Mouse (Mus musculus): Measurements from ENCODE around the gene Igf2bp2.

Igf2bp2 gene

DNA sequence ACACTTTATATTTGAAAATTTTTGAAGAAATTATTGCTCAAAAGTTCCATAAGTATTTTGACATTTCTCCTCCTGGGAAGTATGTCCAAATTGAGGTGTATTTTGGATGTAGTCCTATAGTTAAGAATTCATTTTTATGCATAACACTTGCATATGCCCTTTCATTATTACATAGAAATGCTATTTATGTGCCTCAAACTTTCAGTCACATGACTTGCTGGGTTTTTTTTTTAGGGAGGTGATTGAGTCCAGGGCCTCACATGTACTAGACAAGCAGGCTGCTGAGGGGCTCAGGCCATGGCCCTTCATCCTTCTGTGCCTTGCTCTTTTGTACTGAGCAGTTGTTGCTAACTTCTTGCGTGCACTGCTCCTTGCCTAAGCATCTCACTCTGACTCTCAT is 123.1 kb downstream of the Igf2bp2 start:
- no peak for DNase-seq (ENCODE audit: low read depth, low spot score)

- no peak for DNase-seq (ENCODE audit: low read depth, low spot score)
Measured at GRCm38 (mm10) chr16:22038554-22038953, 124.5 kb downstream of the Igf2bp2 start.

DNA sequence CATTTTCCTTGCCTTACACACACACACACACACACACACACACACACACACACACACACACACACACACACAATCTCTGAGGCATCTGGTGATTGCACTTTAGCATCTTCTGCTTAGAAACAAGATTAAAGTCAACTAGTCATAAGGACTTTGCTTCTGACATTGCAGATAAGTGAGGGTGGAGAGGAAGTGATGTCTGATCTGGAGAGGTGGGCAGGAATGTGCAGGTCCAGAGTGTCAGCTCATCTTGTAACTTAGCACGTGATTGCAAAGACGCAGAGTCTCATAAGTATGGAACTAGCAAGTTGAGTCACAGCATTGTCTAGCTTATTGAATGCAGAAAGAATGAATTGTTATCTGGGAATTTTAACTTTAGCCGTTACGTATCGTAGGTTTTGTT is 135.6 kb downstream of the Igf2bp2 start:
- DNase-seq (ENCODE audit: low read depth, low spot score), result no peak

DNA sequence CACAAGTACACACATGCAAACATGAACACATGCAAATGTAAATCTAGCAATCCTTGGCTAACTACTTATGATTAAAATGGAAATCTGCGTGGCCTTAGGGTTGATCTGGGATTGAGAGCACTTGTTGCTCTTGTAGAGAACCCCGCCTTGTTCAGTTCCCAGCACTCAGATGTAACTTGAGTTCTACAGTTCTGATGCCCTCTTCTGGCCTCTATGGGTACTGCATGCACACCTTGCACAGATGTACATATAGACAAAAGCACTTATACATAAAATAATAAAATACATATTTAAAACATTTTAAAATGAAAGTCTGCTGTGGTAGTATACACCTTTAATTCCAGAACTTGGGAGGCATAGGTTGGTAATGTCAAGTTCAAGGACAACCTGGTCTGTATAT is 141.0 kb downstream of the Igf2bp2 start:
- peak; percentile 50 for DNase-seq (ENCODE audit: low read depth, low spot score)

GRCm38 (mm10) chr16:22015569-22015968 is 147.5 kb downstream of the Igf2bp2 start:
- DNase-seq (ENCODE audit: low read depth, low spot score), result no peak

DNA sequence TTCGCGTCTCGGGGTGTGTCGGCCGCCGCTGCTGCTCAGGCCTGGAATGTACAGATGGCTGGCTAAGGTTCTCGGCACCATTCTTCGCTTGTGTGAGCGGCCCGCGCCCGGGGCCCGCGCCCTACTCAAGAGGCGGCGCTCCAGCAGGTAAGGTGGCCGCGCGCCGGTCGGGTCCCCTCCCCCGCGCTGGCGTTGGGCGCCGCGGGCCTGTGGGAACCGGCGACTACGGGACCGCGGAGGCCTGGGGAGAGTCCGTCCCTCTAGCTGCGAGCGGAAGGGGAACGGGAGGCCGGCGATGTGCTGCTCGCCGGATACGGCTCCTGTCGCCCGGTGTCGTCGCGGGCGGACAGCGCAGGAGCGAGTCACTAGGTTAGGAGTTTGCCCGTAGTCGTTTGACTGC is 153.5 kb downstream of the Igf2bp2 start:
- DNase-seq (ENCODE audit: low read depth, low spot score), result peak; percentile 34

DNA sequence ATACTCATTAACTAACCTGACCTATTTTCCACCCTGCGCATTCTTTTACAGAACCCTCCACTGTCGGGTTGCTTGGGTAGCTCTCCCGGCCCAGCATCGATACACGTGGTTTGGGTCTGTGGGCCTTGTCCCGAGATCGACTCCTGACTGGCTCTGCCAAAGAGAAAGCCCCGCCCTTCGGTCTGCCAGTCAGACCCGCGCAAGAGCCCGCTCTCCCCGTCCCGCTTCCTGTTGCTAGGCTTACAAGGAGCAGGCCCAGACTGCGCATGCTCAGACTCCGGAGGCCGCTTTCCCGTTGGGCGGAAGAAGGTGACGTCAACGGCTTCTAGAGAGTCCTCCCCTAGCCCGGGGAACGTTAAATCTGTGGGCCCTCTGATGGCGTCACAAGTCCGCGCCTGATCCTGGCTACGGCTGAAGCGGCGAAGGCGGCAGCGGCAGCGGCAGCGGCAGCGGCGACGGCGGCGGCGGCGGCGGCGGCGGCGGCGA is 154.0 kb downstream of the Igf2bp2 start, which contains the start of gene Senp2:
Gene Senp2, plus strand, starts transcription at position 386 of the 486 bp plus-strand sequence.
- DNase-seq (ENCODE audit: low read depth, low spot score), result peak; percentile 100

Measured in 3T3-L1 (cell line).